In genomic region chr10:28304292-28304875, GRCm38 (mm10) we compare ENCODE assay signal across 20 mouse cellular contexts.
DNase-seq lines count a peak whose midpoint lies in the region.
"Had no signal": no experiment of that assay in that cellular context is flagged by ENCODE, and none has a peak within 500 bp of the region (broad histone marks: within the 10 kb centered on the region; RNA-seq: fewer than 3 reads in every experiment).

No protein-coding gene starts in this region.

- DNase-seq in 3T3-L1 (ENCODE audit: low read depth, low spot score) (peak; percentile 71), NIH3T3 (ENCODE audit: low read depth) (peak; percentile 39)
- DNase-seq in fat pad, adult 2 months (ENCODE audit: extremely low read depth, low read depth, low spot score): peak; percentile 10
- no peak for DNase-seq in urinary bladder, postnatal 25 days (ENCODE audit: low spot score)
- no peak for DNase-seq in heart, adult 9 months (ENCODE audit: low spot score in 2 of 2)
- DNase-seq in kidney, postnatal 4 days: no peak
- DNase-seq in heart, adult 8-10 months (ENCODE audit: low spot score): no peak
- DNase-seq: adrenal gland, adult 2 months; adrenal gland, postnatal 14 days; cerebellum, adult 11 months; cerebellum, adult 2 months; cerebellum, adult 9-11 months; cerebellum, postnatal 25 days; forebrain, postnatal 0 days; gastrocnemius, adult 2 months; gastrocnemius, postnatal 14 days; heart, adult 11 months; heart, postnatal 14 days; heart, postnatal 4 days; kidney, adult 18-20 months had no signal

Comparison
In these comparisons a context has a peak if more than half of its experiments do, and no peak if none do; other contexts are left out.
1. DNase-seq: peak in 3T3-L1 (single experiment), NIH3T3 (single experiment) and fat pad, adult 2 months (single experiment); none in urinary bladder, postnatal 25 days (single experiment), heart, adult 9 months (0 of 2), kidney, postnatal 4 days (0 of 2) and heart, adult 8-10 months (single experiment).